Mouse (Mus musculus) spleen, adult 18-20 months (tissue): ENCODE measurements around the gene Zfp651.

Experiments used
- DNase-seq, 2 experiments: peaks; one replicate each; pipeline ENCODE4 v3.0.0; 2022; ENCODE audit warnings: mixed read lengths in 2 of 2

The Zfp651 gene

DNA sequence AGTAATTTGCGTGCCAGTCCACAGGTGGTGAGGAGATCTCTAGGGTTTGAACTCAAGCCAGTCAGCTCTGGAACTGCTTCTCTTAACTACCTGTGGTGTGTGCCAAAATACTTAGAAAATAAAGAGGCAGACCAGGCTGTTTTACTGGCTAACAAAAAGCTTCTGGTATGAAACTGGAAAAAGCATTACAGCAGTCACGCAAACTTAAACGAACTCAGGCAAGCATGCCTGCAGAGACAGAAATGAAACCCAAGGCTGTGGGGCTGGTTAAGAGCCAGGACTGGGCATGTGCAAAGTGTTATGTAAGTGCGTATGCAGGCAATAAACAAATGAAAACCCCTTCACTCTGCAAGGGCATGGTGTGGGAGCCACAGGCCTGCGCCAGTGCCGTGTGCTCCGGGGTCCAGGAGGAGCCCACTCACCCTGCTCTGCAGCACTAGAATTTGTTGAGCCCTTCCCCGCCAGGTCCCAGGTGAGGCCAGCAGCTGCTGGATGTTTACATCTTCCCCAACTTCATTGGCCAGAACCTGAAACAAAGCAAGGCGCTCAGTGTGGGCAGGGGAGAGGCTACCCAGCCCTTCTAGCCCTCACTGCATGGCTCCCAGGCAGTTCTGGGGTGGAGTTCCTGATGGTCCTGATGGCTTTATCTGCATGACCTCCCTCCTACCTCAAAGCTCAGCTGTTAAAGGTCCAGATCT lies 60.1 kb downstream of the Zfp651 start:
- DNase-seq: no peak

DNA sequence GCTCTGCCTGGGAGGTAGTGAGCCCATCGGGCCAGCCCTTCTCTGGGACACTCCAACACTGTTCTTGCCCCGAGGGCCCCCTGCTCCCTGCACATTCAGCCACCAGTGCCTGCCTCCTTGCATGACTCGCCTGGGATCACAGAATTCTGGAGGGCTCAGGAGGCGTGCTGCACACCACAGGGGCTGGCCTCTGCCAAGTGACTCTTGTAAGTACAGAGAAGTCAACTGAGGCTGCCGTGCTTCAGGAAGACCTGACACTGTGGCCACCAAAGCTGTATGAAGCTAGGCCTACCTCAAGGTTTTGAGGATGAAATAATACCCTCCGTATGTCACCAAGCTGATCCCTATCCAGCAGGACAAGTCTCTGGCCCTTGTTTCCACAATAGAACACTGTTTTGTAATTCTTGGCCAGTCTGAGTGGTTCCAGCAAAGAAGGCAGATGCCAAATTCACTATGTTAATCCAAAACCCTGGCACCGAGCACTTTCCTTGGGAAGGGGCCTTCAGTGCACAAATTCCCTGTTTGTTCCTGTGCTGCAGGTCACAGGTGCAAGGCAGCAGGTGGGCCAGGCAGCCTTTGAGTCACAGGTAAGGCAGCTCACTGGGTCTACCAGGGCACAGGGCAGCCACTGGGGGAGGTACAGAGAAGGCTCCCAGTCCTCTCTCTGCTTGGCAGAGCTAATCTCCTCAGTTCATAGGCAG lies 60.8 kb downstream of the Zfp651 start:
- no peak for DNase-seq

DNA sequence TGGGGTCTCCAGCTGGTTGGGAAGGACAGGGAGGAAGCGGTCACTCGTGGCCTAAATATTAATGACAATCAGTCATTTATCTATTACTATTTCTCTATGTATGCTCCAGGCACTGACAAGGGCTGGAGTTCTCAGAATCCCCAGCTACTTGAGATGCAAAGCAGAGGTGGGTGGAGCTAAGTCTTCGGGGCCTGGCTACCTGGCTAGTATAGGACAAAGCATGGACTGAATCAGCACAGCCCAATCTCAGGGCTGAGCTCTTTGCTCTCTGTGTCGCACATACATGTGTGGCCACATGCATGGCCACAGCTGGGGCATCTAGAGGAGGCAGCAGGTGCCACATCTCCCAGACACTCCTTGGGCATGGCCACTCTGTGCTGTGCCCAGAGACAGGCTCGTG lies 61.6 kb downstream of the Zfp651 start:
- no peak for DNase-seq
